Mouse (Mus musculus): ENCODE measurements at regions not wholly inside any gene's neighbourhood (a gene's known extent, or its start where the extent isn't known, plus 50 kb on each side); places are given as distances from the start of the nearest gene placed in this dataset.

GRCm38 (mm10) chr5:73811094-73811521, 159.9 kb downstream of the Spata18 start:
- WGBS: 71% methylated on average over 3 of the region's 3 CpGs
- Histone ChIP-seq H3K4me2 (replicated peaks; ENCODE audit: low read depth) (no peak overlapping the region), H3K9ac (ENCODE audit: low read depth, low read length) (no peak overlapping the region), H3K27me3 (replicated peaks; ENCODE audit: control insufficient read depth, insufficient read depth, low read length) (no peaks in the 10 kb centered on the region), H3K9me3 (ENCODE audit: control insufficient read depth) (no peaks in the 10 kb centered on the region), H3K27ac (ENCODE audit: low read depth, low read length) (no peak overlapping the region), H3K4me1 (replicated peaks; ENCODE audit: control insufficient read depth, insufficient read depth, low read length) (no peaks in the 10 kb centered on the region), H3K4me3 (ENCODE audit: low read depth, low read length) (no peak overlapping the region), H3K36me3 (ENCODE audit: control insufficient read depth, insufficient read depth) (no peaks in the 10 kb centered on the region)
- no peak for TF ChIP-seq CTCF (IDR thresholded peaks at IDR 0.05; ENCODE audit: low read depth)
- ATAC-seq: no peak

- no peaks in the 10 kb centered on the region for H3K27me3 ChIP-seq (replicated peaks; ENCODE audit: control insufficient read depth, insufficient read depth, low read length)
- H3K36me3 ChIP-seq (ENCODE audit: control insufficient read depth, insufficient read depth): no peaks in the 10 kb centered on the region
- TF ChIP-seq CTCF (IDR thresholded peaks at IDR 0.05; ENCODE audit: low read depth): no peak
- no peak overlapping the region for H3K9ac ChIP-seq (ENCODE audit: low read depth, low read length)
- no peak overlapping the region for H3K4me3 ChIP-seq (ENCODE audit: low read depth, low read length)
- H3K9me3 ChIP-seq (ENCODE audit: control insufficient read depth): no peaks in the 10 kb centered on the region
- no peaks in the 10 kb centered on the region; the same call in 1 of the 2 replicates for H3K4me1 ChIP-seq (replicated peaks; ENCODE audit: control insufficient read depth, insufficient read depth, low read length)
- H3K4me2 ChIP-seq (replicated peaks; ENCODE audit: low read depth): no peak overlapping the region
- no peak overlapping the region for H3K27ac ChIP-seq (ENCODE audit: low read depth, low read length)
- no peak for ATAC-seq
- 95% methylated on average over 5 of the region's 5 CpGs for WGBS
Measured at GRCm38 (mm10) chr5:73815752-73816151, 164.6 kb downstream of the Spata18 start.

- no peak overlapping the region for H3K4me3 ChIP-seq (ENCODE audit: low read depth, low read length)
- H3K36me3 ChIP-seq (ENCODE audit: control insufficient read depth, insufficient read depth): no peaks in the 10 kb centered on the region
- no peak for TF ChIP-seq CTCF (IDR thresholded peaks at IDR 0.05; ENCODE audit: low read depth)
- H3K27ac ChIP-seq (ENCODE audit: low read depth, low read length): no peak overlapping the region
- H3K4me1 ChIP-seq (replicated peaks; ENCODE audit: control insufficient read depth, insufficient read depth, low read length): no peaks in the 10 kb centered on the region; the same call in 1 of the 2 replicates
- no peak overlapping the region for H3K9ac ChIP-seq (ENCODE audit: low read depth, low read length)
- H3K4me2 ChIP-seq (replicated peaks; ENCODE audit: low read depth): no peak overlapping the region
- no peaks in the 10 kb centered on the region for H3K9me3 ChIP-seq (ENCODE audit: control insufficient read depth)
- 87% methylated on average over 1 of the region's 1 CpGs for WGBS
- H3K27me3 ChIP-seq (replicated peaks; ENCODE audit: control insufficient read depth, insufficient read depth, low read length): no peaks in the 10 kb centered on the region
- ATAC-seq: no peak
Measured at GRCm38 (mm10) chr5:73817180-73817579, 166.0 kb downstream of the Spata18 start.

DNA sequence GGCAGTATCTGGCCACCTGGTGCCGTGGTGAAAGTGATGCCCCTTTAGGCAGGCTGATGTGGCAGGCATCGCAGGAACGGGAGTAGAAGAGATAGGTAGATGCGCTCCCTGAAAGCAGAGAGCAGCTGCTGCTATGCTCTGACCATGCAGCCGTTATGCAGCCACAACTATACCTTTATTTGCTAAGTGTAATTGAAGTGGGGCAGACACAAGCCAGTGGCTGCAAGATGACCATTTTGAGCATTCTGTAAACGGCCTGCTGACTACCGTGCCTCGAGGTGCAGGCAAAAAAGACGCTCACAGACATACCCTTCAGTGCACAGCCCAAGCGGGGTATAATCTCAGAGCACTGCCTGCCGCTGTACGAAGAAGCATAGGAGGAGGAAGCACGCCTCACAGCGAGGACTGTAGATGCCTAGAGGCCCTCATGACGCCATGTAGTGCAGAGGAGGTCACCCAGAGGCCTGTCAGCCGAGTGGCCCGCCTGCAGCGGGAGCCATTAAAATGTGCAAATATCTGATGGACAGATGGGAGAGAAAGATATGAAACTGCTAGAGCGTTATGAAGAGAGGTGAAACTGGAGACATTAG, 170.9 kb downstream of the Spata18 start:
- Histone ChIP-seq H3K27ac (ENCODE audit: low read depth, low read length) (no peak overlapping the region), H3K4me1 (replicated peaks; ENCODE audit: control insufficient read depth, insufficient read depth, low read length) (no peaks in the 10 kb centered on the region; the same call in 1 of the 2 replicates), H3K4me2 (replicated peaks; ENCODE audit: low read depth) (no peak overlapping the region), H3K4me3 (ENCODE audit: low read depth, low read length) (no peak overlapping the region), H3K27me3 (replicated peaks; ENCODE audit: control insufficient read depth, insufficient read depth, low read length) (no peaks in the 10 kb centered on the region), H3K9ac (ENCODE audit: low read depth, low read length) (no peak overlapping the region), H3K36me3 (ENCODE audit: control insufficient read depth, insufficient read depth) (no peaks in the 10 kb centered on the region), H3K9me3 (ENCODE audit: control insufficient read depth) (no peaks in the 10 kb centered on the region)
- no peak for ATAC-seq
- no peak for TF ChIP-seq CTCF (IDR thresholded peaks at IDR 0.05; ENCODE audit: low read depth)
- WGBS: 61% methylated on average over 19 of the region's 19 CpGs

- Histone ChIP-seq H3K9me3 (ENCODE audit: control insufficient read depth) (no peaks in the 10 kb centered on the region), H3K4me1 (replicated peaks; ENCODE audit: control insufficient read depth, insufficient read depth, low read length) (no peaks in the 10 kb centered on the region), H3K27me3 (replicated peaks; ENCODE audit: control insufficient read depth, insufficient read depth, low read length) (no peaks in the 10 kb centered on the region), H3K9ac (ENCODE audit: low read depth, low read length) (no peak overlapping the region), H3K36me3 (ENCODE audit: control insufficient read depth, insufficient read depth) (no peaks in the 10 kb centered on the region), H3K27ac (ENCODE audit: low read depth, low read length) (no peak overlapping the region), H3K4me2 (replicated peaks; ENCODE audit: low read depth) (no peak overlapping the region), H3K4me3 (ENCODE audit: low read depth, low read length) (no peak overlapping the region)
- WGBS: 90% methylated on average over 5 of the region's 5 CpGs
- no peak for TF ChIP-seq CTCF (IDR thresholded peaks at IDR 0.05; ENCODE audit: low read depth)
- ATAC-seq: no peak
Measured at GRCm38 (mm10) chr5:73823421-73823820, 172.2 kb downstream of the Spata18 start.

- WGBS: 86% methylated on average over 4 of the region's 4 CpGs
- no peaks in the 10 kb centered on the region for H3K27me3 ChIP-seq (replicated peaks; ENCODE audit: control insufficient read depth, insufficient read depth, low read length)
Measured at GRCm38 (mm10) chr5:73826941-73827340, 175.8 kb downstream of the Spata18 start.

More at GRCm38 (mm10) chr5:73826941-73827340, 175.8 kb downstream of the Spata18 start:
- Histone ChIP-seq H3K27ac (ENCODE audit: low read depth, low read length) (no peak overlapping the region), H3K9ac (ENCODE audit: low read depth, low read length) (no peak overlapping the region), H3K4me2 (replicated peaks; ENCODE audit: low read depth) (no peak overlapping the region), H3K4me1 (replicated peaks; ENCODE audit: control insufficient read depth, insufficient read depth, low read length) (no peaks in the 10 kb centered on the region), H3K9me3 (ENCODE audit: control insufficient read depth) (no peaks in the 10 kb centered on the region), H3K4me3 (ENCODE audit: low read depth, low read length) (no peak overlapping the region), H3K36me3 (ENCODE audit: control insufficient read depth, insufficient read depth) (no peaks in the 10 kb centered on the region)
- no peak for ATAC-seq
- no peak for TF ChIP-seq CTCF (IDR thresholded peaks at IDR 0.05; ENCODE audit: low read depth)

All from intestine, postnatal 0 days (tissue).